Mouse (Mus musculus) intestine, postnatal 0 days (tissue): ENCODE data around the gene Gm45140. TPM values are rescaled to one million over a fixed set of nuclear protein-coding genes. Genes with fewer than 3 reads are reported as not detected.

Experiments used
- ATAC-seq: fragments of 200-750 bp; cut with Nextera tagmentation; 2 replicates; pipeline ENCODE4 v1.8.0; 2017; ENCODE audit warnings: mild to moderate bottlenecking, moderate TSS enrichment, moderate library complexity
- H3K27ac ChIP-seq: fragments of 300-500 bp; sonication (generic); 2 replicates; pipeline ENCODE4 v1.5.1; 2014; ENCODE audit warnings: mild to moderate bottlenecking, low read depth, low read length, moderate library complexity
- H3K27me3 ChIP-seq: fragments of 300-500 bp; sonication (generic); replicated peaks from 2 replicates; pipeline ENCODE4 v1.6.1; 2014; ENCODE audit warnings: low read length, mixed read lengths; ENCODE audit not compliant: control insufficient read depth, insufficient read depth
- H3K36me3 ChIP-seq: fragments of 300-500 bp; sonication (generic); 2 replicates; pipeline ENCODE4 v1.6.1; 2014; ENCODE audit warnings: mild to moderate bottlenecking, moderate library complexity; ENCODE audit not compliant: control insufficient read depth, insufficient read depth
- H3K4me1 ChIP-seq: fragments of 300-500 bp; sonication (generic); replicated peaks from 2 replicates; pipeline ENCODE4 v1.6.1; 2014; ENCODE audit warnings: antibody characterized with exemption, low read length, mixed read lengths; ENCODE audit not compliant: control insufficient read depth, insufficient read depth
- H3K4me2 ChIP-seq: fragments of 300-500 bp; sonication (generic); replicated peaks from 2 replicates; pipeline ENCODE4 v1.6.1; 2014; ENCODE audit warnings: low read depth, mild to moderate bottlenecking, moderate library complexity
- H3K4me3 ChIP-seq: fragments of 300-500 bp; sonication (generic); 2 replicates; pipeline ENCODE4 v1.5.1; 2014; ENCODE audit warnings: low read depth, low read length
- H3K9ac ChIP-seq: fragments of 300-500 bp; sonication (generic); 2 replicates; pipeline ENCODE4 v1.6.1; 2014; ENCODE audit warnings: mild to moderate bottlenecking, low read depth, low read length
- H3K9me3 ChIP-seq: fragments of 300-500 bp; sonication (generic); 2 replicates; pipeline ENCODE4 v1.6.1; 2016; ENCODE audit warnings: mixed run types; ENCODE audit not compliant: control insufficient read depth
- CTCF ChIP-seq: sonication (generic); IDR thresholded peaks from 2 replicates; pipeline ENCODE4 v1.5.1; 2016; ENCODE audit warnings: low read depth, mild to moderate bottlenecking, control low read depth, antibody characterized with exemption, moderate library complexity
- WGBS: fragments of 180-500 bp; shearing (Covaris S2); extraction: QIAGEN DNeasy Blood & Tissue Kit; methylation state at CpG from one replicate; pipeline ENCODE4 v1.1.7; 2014; 5-methylcytosine and 5-hydroxymethylcytosine counted together
- polyA plus RNA-seq: library from polyadenylated mRNA; unstranded; fragments of >200 nt; fragmentation: Nextera tagmentation; extraction: Ambion mirVana; gene quantifications from 2 replicates; pipeline ENCODE4 v1.2.1, GENCODE M21; 2015

Gene Gm45140
- polyA plus RNA-seq = 1.3 and 2.0 TPM in 2 replicates

- Histone ChIP-seq H3K36me3 (peaks cover 17% of the 10 kb centered on the region), H3K9ac (no peak within 1 kb of the TSS), H3K4me2 (no peak within 1 kb of the TSS), H3K4me3 (no peak within 1 kb of the TSS), H3K9me3 (no peaks in the 10 kb centered on the region), H3K4me1 (no peaks in the 10 kb centered on the region), H3K27ac (no peak within 1 kb of the TSS), H3K27me3 (no peaks in the 10 kb centered on the region)
- ATAC-seq = no peak
- 93% methylated on average over 7 of the region's 7 CpGs for WGBS
- TF ChIP-seq CTCF = no peak
Measured at GRCm38 (mm10) chr6:87835695-87836094, at the start of gene Gm45140. Gene Gm45140, minus strand, starts transcription at chr6:87835795.

DNA sequence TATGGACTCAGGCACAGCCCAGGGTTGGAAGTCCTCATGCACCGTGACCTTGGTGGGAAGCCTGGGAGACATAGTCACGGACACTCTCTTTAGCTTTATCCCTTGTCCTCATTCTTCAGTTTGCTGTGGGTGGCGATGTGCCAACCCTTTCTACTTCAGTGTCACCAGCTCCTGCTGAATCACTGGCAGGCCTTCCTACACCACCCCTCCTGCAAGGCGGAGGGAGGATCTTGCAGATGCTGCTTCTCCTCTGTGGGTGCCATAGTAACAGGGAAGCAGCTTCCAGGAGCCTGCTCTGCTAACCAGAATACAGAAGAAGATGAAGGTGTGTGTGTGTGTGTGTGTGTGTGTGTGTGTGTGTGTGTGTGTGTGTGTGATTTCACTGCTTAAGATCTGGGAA, 47.2 kb upstream of the Gm45140 start:
- no peak overlapping the region for H3K27ac ChIP-seq
- no peak for TF ChIP-seq CTCF
- no peak overlapping the region for H3K4me3 ChIP-seq
- no peak for ATAC-seq
- H3K9ac ChIP-seq = no peak overlapping the region
- H3K4me1 ChIP-seq = 0 out of 2 replicates have a peak, but pooled peaks cover 9% of the 10 kb centered on the region
- no peaks in the 10 kb centered on the region for H3K9me3 ChIP-seq
- no peak overlapping the region for H3K4me2 ChIP-seq
- WGBS = 77% methylated on average over 4 of the region's 4 CpGs
- H3K36me3 ChIP-seq = no peaks in the 10 kb centered on the region
- no peaks in the 10 kb centered on the region for H3K27me3 ChIP-seq

DNA sequence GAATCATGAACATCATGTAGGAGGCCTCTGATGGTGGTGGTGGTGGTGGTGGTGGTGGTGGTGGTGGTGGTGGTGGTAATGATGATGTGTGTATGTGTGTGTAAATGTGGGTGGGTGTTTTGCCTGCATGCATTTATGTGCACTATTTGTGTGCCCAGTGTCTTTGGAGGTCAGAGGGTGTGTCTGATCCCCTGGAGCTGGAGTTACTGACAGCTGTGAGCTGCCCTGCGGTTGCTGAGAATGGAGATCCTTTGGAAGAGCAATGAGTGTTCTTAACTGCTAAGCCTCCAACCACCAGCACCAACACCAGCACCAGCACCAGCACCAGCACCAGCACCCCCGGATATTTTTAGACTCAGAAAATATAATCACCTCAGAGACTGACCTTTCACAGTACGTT, 46.6 kb upstream of the Gm45140 start:
- H3K27ac ChIP-seq = no peak overlapping the region
- no peaks in the 10 kb centered on the region for H3K27me3 ChIP-seq
- ATAC-seq = no peak
- no peaks in the 10 kb centered on the region for H3K9me3 ChIP-seq
- no peaks in the 10 kb centered on the region for H3K36me3 ChIP-seq
- no peak overlapping the region for H3K4me3 ChIP-seq
- no peak overlapping the region for H3K9ac ChIP-seq
- H3K4me1 ChIP-seq = 0 out of 2 replicates have a peak, but pooled peaks cover 8% of the 10 kb centered on the region
- TF ChIP-seq CTCF = no peak
- WGBS = 75% methylated on average over 3 of the region's 3 CpGs
- H3K4me2 ChIP-seq = no peak overlapping the region

DNA sequence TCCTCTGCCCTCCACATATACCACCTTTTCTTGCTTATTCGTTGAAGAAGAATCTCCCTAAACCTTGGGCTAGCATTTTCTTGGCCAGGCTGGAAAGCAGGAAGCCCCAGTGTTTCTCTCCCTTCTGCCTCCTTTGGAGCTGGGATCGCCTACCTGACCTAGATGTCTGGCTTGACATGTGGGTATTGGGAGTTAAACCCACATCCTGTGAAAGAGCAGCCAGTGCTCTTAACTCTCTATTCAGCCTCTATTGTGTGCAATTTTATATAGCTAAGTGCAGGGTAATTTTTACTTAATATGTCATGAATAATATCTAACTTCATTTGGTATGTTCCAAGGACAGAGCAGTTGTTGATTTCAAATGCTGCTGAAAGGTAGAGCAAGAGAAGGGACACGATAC, 44.0 kb upstream of the Gm45140 start:
- Histone ChIP-seq H3K27ac (no peak overlapping the region), H3K27me3 (no peaks in the 10 kb centered on the region), H3K4me1 (0 out of 2 replicates have a peak, but pooled peaks cover 5% of the 10 kb centered on the region), H3K4me2 (no peak overlapping the region), H3K4me3 (no peak overlapping the region), H3K36me3 (no peaks in the 10 kb centered on the region), H3K9ac (no peak overlapping the region), H3K9me3 (no peaks in the 10 kb centered on the region)
- no peak for TF ChIP-seq CTCF
- 73% methylated on average over 3 of the region's 3 CpGs for WGBS
- no peak for ATAC-seq

- no peaks in the 10 kb centered on the region for H3K27me3 ChIP-seq
- 0 out of 2 replicates have a peak, but pooled peaks cover 5% of the 10 kb centered on the region for H3K4me1 ChIP-seq
- TF ChIP-seq CTCF = no peak
- H3K4me2 ChIP-seq = no peak overlapping the region
- no peaks in the 10 kb centered on the region for H3K36me3 ChIP-seq
- H3K9me3 ChIP-seq = no peaks in the 10 kb centered on the region
- no peak overlapping the region for H3K27ac ChIP-seq
- WGBS = 16% methylated on average over 4 of the region's 4 CpGs
- H3K9ac ChIP-seq = no peak overlapping the region
- H3K4me3 ChIP-seq = no peak overlapping the region
- no peak for ATAC-seq
Measured at GRCm38 (mm10) chr6:87879010-87879409, 43.4 kb upstream of the Gm45140 start.

DNA sequence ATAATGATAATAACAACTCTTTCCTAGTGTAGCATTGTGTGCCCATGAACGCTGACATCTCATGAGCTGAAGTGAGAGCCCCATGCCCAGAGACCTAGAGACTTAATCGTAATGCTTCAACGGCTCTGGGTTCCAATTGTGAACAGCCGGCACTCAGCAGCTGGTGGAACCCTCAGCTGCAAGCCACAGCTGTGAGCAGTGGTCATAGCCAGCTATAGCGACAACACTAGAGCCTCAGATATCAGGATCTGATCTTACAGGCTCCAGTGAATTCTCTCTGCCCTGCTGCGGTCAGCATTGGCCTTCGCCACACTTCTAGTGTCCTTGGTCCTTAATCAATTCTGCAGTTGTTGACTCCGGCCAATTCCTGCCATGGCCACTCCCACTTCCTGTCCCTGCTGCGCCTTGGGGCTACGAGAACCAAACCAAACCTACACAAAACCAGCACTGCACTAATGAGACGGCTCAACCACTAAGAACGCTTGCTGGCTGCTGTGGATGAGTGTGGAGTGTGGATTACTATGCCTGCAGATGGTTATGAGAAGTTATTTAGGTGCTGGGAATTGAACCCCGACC, 40.6 kb upstream of the Gm45140 start:
- H3K9me3 ChIP-seq = no peaks in the 10 kb centered on the region
- 65% methylated on average over 13 of the region's 13 CpGs for WGBS
- peak overlapping the region; percentile 74 for H3K27ac ChIP-seq
- ATAC-seq = no peak
- no peaks in the 10 kb centered on the region for H3K36me3 ChIP-seq
- no peak overlapping the region for H3K4me2 ChIP-seq
- 0 out of 2 replicates have a peak, but pooled peaks cover 5% of the 10 kb centered on the region for H3K4me1 ChIP-seq
- H3K9ac ChIP-seq = no peak overlapping the region
- no peaks in the 10 kb centered on the region for H3K27me3 ChIP-seq
- TF ChIP-seq CTCF = no peak
- H3K4me3 ChIP-seq = no peak overlapping the region
